Mouse (Mus musculus): Measurements from ENCODE around the gene Tmem176a. TPM values are rescaled to one million over a fixed set of nuclear protein-coding genes. Genes with fewer than 3 reads are reported as not detected.
"Not testable (repeated sequence)": the region's sequence is repeated elsewhere in the genome, so short reads cannot be mapped to it uniquely, and the experiment has no call there.

Tmem176a gene
- 59.6 and 88.1 TPM in 2 replicates for polyA plus RNA-seq (2015; fragmentation: Nextera tagmentation; extraction: Ambion mirVana)

- 5% methylated on average over 7 of the region's 7 CpGs for WGBS
- H3K27me3 ChIP-seq = no peaks in the 10 kb centered on the region
These were observed at the start of gene Tmem176a for GRCm38 (mm10) chr6:48840371-48840969. Gene Tmem176a (plus strand): TSS chr6:48840919.

GRCm38 (mm10) chr6:48801897-48802296 is 38.8 kb upstream of the Tmem176a start:
- 58% methylated on average over 1 of the region's 1 CpGs for WGBS
- no peak for ATAC-seq (replicated peaks; ENCODE audit: insufficient number of reproducible peaks, insufficient read depth, low FRiP score, low read depth)

More at GRCm38 (mm10) chr6:48840371-48840969, at the start of gene Tmem176a:
- Histone ChIP-seq H3K9ac (peak within 1 kb of the TSS; percentile 66), H3K27ac (peak within 1 kb of the TSS; percentile 94), H3K4me3 (peak within 1 kb of the TSS; percentile 61), H3K36me3 (peaks cover 25% of the 10 kb centered on the region; the same call in 1 of the 2 replicates), H3K4me1 (replicated peaks) (peaks cover 40% of the 10 kb centered on the region), H3K9me3 (replicated peaks) (no peaks in the 10 kb centered on the region), H3K4me2 (peak within 1 kb of the TSS; percentile 78)
- peak; percentile 32; the same call in 1 of the 2 replicates for ATAC-seq (replicated peaks; ENCODE audit: insufficient number of reproducible peaks, insufficient read depth, low FRiP score, low read depth)

GRCm38 (mm10) chr6:48803406-48804051 is 37.2 kb upstream of the Tmem176a start:
- Histone ChIP-seq H3K4me1 (replicated peaks) (no peaks in the 10 kb centered on the region), H3K4me3 (no peak overlapping the region), H3K27me3 (no peaks in the 10 kb centered on the region), H3K36me3 (no peaks in the 10 kb centered on the region), H3K9me3 (replicated peaks) (no peaks in the 10 kb centered on the region), H3K4me2 (no peak overlapping the region), H3K9ac (no peak overlapping the region), H3K27ac (no peak overlapping the region)
- ATAC-seq (replicated peaks; ENCODE audit: insufficient number of reproducible peaks, insufficient read depth, low FRiP score, low read depth) = no peak

More at GRCm38 (mm10) chr6:48801897-48802296, 38.8 kb upstream of the Tmem176a start:
- Histone ChIP-seq H3K9ac (no peak overlapping the region), H3K4me2 (no peak overlapping the region), H3K27me3 (no peaks in the 10 kb centered on the region), H3K27ac (no peak overlapping the region), H3K9me3 (replicated peaks) (no peaks in the 10 kb centered on the region), H3K36me3 (no peaks in the 10 kb centered on the region), H3K4me1 (replicated peaks) (no peaks in the 10 kb centered on the region), H3K4me3 (no peak overlapping the region)

- no peaks in the 10 kb centered on the region for H3K4me1 ChIP-seq (replicated peaks)
- H3K36me3 ChIP-seq = no peaks in the 10 kb centered on the region
- H3K9ac ChIP-seq = no peak overlapping the region
- no peak overlapping the region for H3K4me2 ChIP-seq
- no peak overlapping the region for H3K27ac ChIP-seq
- H3K27me3 ChIP-seq = no peaks in the 10 kb centered on the region
- H3K4me3 ChIP-seq = no peak overlapping the region
- 87% methylated on average over 5 of the region's 5 CpGs for WGBS
- ATAC-seq (replicated peaks; ENCODE audit: insufficient number of reproducible peaks, insufficient read depth, low FRiP score, low read depth) = no peak
- H3K9me3 ChIP-seq (replicated peaks) = no peaks in the 10 kb centered on the region
These were observed 36.4 kb upstream of the Tmem176a start for GRCm38 (mm10) chr6:48804346-48804745.

GRCm38 (mm10) chr6:48806746-48807145 is 34.0 kb upstream of the Tmem176a start:
- no peaks in the 10 kb centered on the region for H3K9me3 ChIP-seq (replicated peaks)
- ATAC-seq (replicated peaks; ENCODE audit: insufficient number of reproducible peaks, insufficient read depth, low FRiP score, low read depth) = no peak
- 79% methylated on average over 3 of the region's 3 CpGs for WGBS

GRCm38 (mm10) chr6:48809494-48810219 is 31.1 kb upstream of the Tmem176a start:
- H3K4me1 ChIP-seq (replicated peaks) = no peaks in the 10 kb centered on the region
- H3K36me3 ChIP-seq = no peaks in the 10 kb centered on the region
- no peaks in the 10 kb centered on the region for H3K9me3 ChIP-seq (replicated peaks)
- WGBS = 61% methylated on average over 3 of the region's 3 CpGs
- no peak overlapping the region for H3K9ac ChIP-seq
- H3K27ac ChIP-seq = no peak overlapping the region
- H3K4me2 ChIP-seq = no peak overlapping the region
- ATAC-seq (replicated peaks; ENCODE audit: insufficient number of reproducible peaks, insufficient read depth, low FRiP score, low read depth) = no peak
- no peak overlapping the region for H3K4me3 ChIP-seq
- no peaks in the 10 kb centered on the region for H3K27me3 ChIP-seq

More at GRCm38 (mm10) chr6:48806746-48807145, 34.0 kb upstream of the Tmem176a start:
- Histone ChIP-seq H3K27me3 (no peaks in the 10 kb centered on the region), H3K4me3 (no peak overlapping the region), H3K4me2 (no peak overlapping the region), H3K9ac (no peak overlapping the region), H3K36me3 (no peaks in the 10 kb centered on the region), H3K4me1 (replicated peaks) (no peaks in the 10 kb centered on the region), H3K27ac (no peak overlapping the region)

- H3K36me3 ChIP-seq = no peaks in the 10 kb centered on the region
- H3K4me1 ChIP-seq (replicated peaks) = no peaks in the 10 kb centered on the region
- H3K4me2 ChIP-seq = no peak overlapping the region
- no peak overlapping the region for H3K27ac ChIP-seq
- no peaks in the 10 kb centered on the region for H3K9me3 ChIP-seq (replicated peaks)
- ATAC-seq (replicated peaks; ENCODE audit: insufficient number of reproducible peaks, insufficient read depth, low FRiP score, low read depth) = no peak
- H3K9ac ChIP-seq = no peak overlapping the region
- no peaks in the 10 kb centered on the region for H3K27me3 ChIP-seq
- H3K4me3 ChIP-seq = no peak overlapping the region
These were observed 25.7 kb upstream of the Tmem176a start for GRCm38 (mm10) chr6:48815013-48815412.

- no peak overlapping the region for H3K4me3 ChIP-seq
- H3K4me2 ChIP-seq = no peak overlapping the region
- H3K36me3 ChIP-seq = no peaks in the 10 kb centered on the region
- H3K27ac ChIP-seq = no peak overlapping the region
- H3K4me1 ChIP-seq (replicated peaks) = no peaks in the 10 kb centered on the region
- WGBS = 4% methylated on average over 6 of the region's 6 CpGs
- H3K9me3 ChIP-seq (replicated peaks) = no peaks in the 10 kb centered on the region
- no peak overlapping the region for H3K9ac ChIP-seq
- ATAC-seq (replicated peaks; ENCODE audit: insufficient number of reproducible peaks, insufficient read depth, low FRiP score, low read depth) = no peak
- H3K27me3 ChIP-seq = no peaks in the 10 kb centered on the region
These were observed 22.9 kb upstream of the Tmem176a start for GRCm38 (mm10) chr6:48817815-48818214.

GRCm38 (mm10) chr6:48821991-48822785 is 18.5 kb upstream of the Tmem176a start:
- not testable (repeated sequence) for H3K9ac ChIP-seq; H3K27me3 ChIP-seq; H3K36me3 ChIP-seq; H3K27ac ChIP-seq; H3K4me2 ChIP-seq; H3K4me3 ChIP-seq; H3K4me1 ChIP-seq (replicated peaks); ATAC-seq (replicated peaks; ENCODE audit: insufficient number of reproducible peaks, insufficient read depth, low FRiP score, low read depth); H3K9me3 ChIP-seq (replicated peaks)
- 78% methylated on average over 7 of the region's 7 CpGs for WGBS

- Histone ChIP-seq H3K4me1 (replicated peaks) (0 out of 2 replicates have a peak, but pooled peaks cover 4% of the 10 kb centered on the region), H3K36me3 (no peaks in the 10 kb centered on the region), H3K27me3 (no peaks in the 10 kb centered on the region), H3K9ac (no peak overlapping the region), H3K4me2 (no peak overlapping the region), H3K4me3 (no peak overlapping the region), H3K27ac (no peak overlapping the region), H3K9me3 (replicated peaks) (no peaks in the 10 kb centered on the region)
- WGBS = 69% methylated on average over 7 of the region's 7 CpGs
- no peak for ATAC-seq (replicated peaks; ENCODE audit: insufficient number of reproducible peaks, insufficient read depth, low FRiP score, low read depth)
These were observed 15.7 kb upstream of the Tmem176a start for GRCm38 (mm10) chr6:48825016-48825415.

- Histone ChIP-seq H3K9me3 (replicated peaks) (no peaks in the 10 kb centered on the region), H3K27me3 (no peaks in the 10 kb centered on the region), H3K9ac (no peak overlapping the region), H3K27ac (no peak overlapping the region), H3K36me3 (peaks cover 15% of the 10 kb centered on the region), H3K4me1 (replicated peaks) (0 out of 2 replicates have a peak, but pooled peaks cover 8% of the 10 kb centered on the region), H3K4me3 (no peak overlapping the region), H3K4me2 (no peak overlapping the region)
- ATAC-seq (replicated peaks; ENCODE audit: insufficient number of reproducible peaks, insufficient read depth, low FRiP score, low read depth) = no peak
- 43% methylated on average over 1 of the region's 1 CpGs for WGBS
These were observed 11.7 kb upstream of the Tmem176a start for GRCm38 (mm10) chr6:48828976-48829375.
